Mouse (Mus musculus) hindbrain, embryonic 12.5 days (tissue): ENCODE data around the gene Ccdc65. TPM values are rescaled to one million over a fixed set of nuclear protein-coding genes. Genes with fewer than 3 reads are reported as not detected.

Experiments
- ATAC-seq: fragments of 200-750 bp; cut with Nextera tagmentation; 2 replicates; pipeline ENCODE4 v1.8.0; 2017; ENCODE audit warnings: moderate TSS enrichment; ENCODE audit not compliant: low FRiP score
- H3K27ac ChIP-seq: fragments of 300-500 bp; sonication (generic); 2 replicates; pipeline ENCODE4 v1.5.1; 2016; ENCODE audit warnings: mild to moderate bottlenecking
- H3K27me3 ChIP-seq: fragments of 300-500 bp; sonication (generic); 2 replicates; pipeline ENCODE4 v1.6.1; 2016; ENCODE audit warnings: mild to moderate bottlenecking
- H3K36me3 ChIP-seq: fragments of 300-500 bp; sonication (generic); 2 replicates; pipeline ENCODE4 v1.6.1; 2016; ENCODE audit warnings: mild to moderate bottlenecking
- H3K4me1 ChIP-seq: fragments of 300-500 bp; sonication (generic); 2 replicates; pipeline ENCODE4 v1.6.1; 2016
- H3K4me2 ChIP-seq: fragments of 300-500 bp; sonication (generic); replicated peaks from 2 replicates; pipeline ENCODE4 v1.6.1; 2016; ENCODE audit warnings: mild to moderate bottlenecking
- H3K4me3 ChIP-seq: fragments of 300-500 bp; sonication (generic); 2 replicates; pipeline ENCODE4 v1.5.1; 2016; ENCODE audit warnings: mild to moderate bottlenecking
- H3K9ac ChIP-seq: fragments of 300-500 bp; sonication (generic); 2 replicates; pipeline ENCODE4 v1.6.1; 2016; ENCODE audit warnings: mild to moderate bottlenecking, moderate library complexity
- H3K9me3 ChIP-seq: fragments of 300-500 bp; sonication (generic); replicated peaks from 2 replicates; pipeline ENCODE4 v1.6.1; 2016; ENCODE audit warnings: mild to moderate bottlenecking
- WGBS: fragments of 180-500 bp; shearing (Covaris S2); methylation state at CpG from one replicate; pipeline ENCODE4 v1.1.7; 2016; 5-methylcytosine and 5-hydroxymethylcytosine counted together
- polyA plus RNA-seq: library from polyadenylated mRNA; unstranded; fragments of >200 nt; fragmentation: Nextera tagmentation; extraction: Ambion mirVana; gene quantifications from 2 replicates; pipeline ENCODE4 v1.2.1, GENCODE M21; 2016

The Ccdc65 gene
- polyA plus RNA-seq, 1 experiment from 2014 or later, result 3.1 TPM

DNA sequence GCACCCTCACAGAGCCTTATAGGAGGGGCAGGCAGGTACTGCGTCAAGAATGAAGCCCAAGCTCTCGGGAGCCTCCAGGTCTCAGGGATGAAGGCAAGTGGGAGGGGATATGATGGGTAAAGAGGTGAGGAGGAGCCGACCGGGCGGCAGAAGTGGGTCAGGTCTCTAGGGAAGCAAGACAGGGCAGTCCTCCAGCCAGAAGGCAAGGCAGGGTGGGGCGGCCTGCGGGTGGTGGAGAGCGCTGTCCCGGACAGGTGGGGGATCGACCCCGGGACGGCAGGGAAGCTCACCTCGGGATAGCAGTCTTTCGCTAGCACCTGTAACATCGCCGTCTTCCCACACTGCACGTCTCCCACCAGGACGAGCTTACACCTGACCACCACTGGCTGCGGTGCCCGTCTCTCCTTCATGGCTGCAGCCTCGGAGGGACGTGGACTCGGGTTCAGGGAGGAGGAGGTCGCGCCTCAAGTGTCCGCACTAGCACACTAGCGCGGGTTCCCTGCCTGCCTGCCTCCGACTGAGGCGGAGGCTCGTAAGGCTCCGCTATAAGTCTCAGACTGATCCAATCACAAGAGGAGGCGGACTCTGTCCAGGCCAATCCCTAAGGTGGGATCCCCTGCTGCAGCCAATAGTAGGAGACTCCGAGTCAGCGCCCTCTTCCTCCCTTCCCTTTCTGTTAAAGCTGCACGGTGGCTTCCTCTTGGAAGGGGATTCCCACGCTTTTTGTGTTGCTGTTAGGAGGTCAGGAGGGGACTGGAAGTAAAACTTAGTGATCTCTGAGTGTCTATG lies 30.9 kb upstream of the Ccdc65 start, which contains the start of gene Rnd1:
Rnd1 (minus strand) TSS at position 522 of the 789 bp plus-strand sequence.
- peak; percentile 94 for ATAC-seq
- H3K4me3 ChIP-seq, result peak within 1 kb of the TSS; percentile 51
- no peak within 1 kb of the TSS for H3K27ac ChIP-seq
- H3K27me3 ChIP-seq, result peaks cover 43% of the 10 kb centered on the region
- 0 out of 2 replicates have a peak, but pooled peaks cover 4% of the 10 kb centered on the region for H3K36me3 ChIP-seq
- 2% methylated on average over 37 of the region's 37 CpGs for WGBS
- H3K9me3 ChIP-seq, result no peaks in the 10 kb centered on the region
- H3K4me2 ChIP-seq, result peak within 1 kb of the TSS; percentile 85
- peaks cover 45% of the 10 kb centered on the region for H3K4me1 ChIP-seq
- H3K9ac ChIP-seq, result peak within 1 kb of the TSS; percentile 68

DNA sequence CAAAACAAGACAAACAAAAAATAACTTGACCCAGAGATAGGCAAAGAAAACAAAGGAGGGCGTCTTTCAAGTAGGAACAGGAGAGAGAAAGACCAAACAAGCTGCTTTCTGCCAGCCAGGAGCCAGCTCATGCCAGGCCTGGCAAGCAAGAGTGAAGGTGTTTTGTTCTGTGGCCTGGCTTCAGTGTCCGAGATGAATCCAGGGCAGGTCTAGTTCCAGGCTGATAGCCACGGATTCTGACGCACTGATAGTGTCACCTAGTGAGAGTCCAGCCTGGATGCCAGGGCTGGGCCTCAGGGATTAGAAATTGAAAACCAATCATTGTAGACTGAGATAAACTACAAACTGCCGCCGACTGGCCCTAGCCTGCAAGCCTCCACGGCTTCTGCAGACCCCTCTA lies 30.0 kb upstream of the Ccdc65 start:
- WGBS, result 72% methylated on average over 7 of the region's 7 CpGs

DNA sequence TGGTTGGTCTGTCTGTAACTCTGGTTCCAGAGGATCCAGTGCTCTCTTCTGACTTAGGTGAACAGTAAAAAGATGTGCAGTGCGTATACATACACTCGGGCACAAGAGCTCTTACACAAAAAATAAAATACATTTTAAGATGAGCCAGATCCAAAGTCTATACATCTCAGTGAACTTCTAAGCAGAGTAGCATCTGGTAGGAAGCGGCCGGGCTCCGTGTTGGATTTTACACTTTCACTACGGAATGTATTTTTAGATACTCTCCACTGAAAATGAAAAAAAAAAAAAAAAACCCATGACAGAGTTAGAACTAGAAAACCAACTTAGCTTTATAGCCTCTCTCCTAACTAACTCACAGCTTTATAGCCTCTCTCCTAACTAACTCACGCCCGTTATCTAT lies 27.3 kb upstream of the Ccdc65 start:
- H3K4me2 ChIP-seq, result no peak overlapping the region
- H3K9ac ChIP-seq, result no peak overlapping the region
- no peak overlapping the region for H3K27ac ChIP-seq
- H3K9me3 ChIP-seq, result no peaks in the 10 kb centered on the region
- peaks cover 25% of the 10 kb centered on the region for H3K27me3 ChIP-seq
- no peak for ATAC-seq
- H3K36me3 ChIP-seq, result no peaks in the 10 kb centered on the region
- peaks cover 21% of the 10 kb centered on the region for H3K4me1 ChIP-seq
- 92% methylated on average over 8 of the region's 8 CpGs for WGBS
- no peak overlapping the region for H3K4me3 ChIP-seq

More for the DNA sequence above, 30.0 kb upstream of the Ccdc65 start:
- Histone ChIP-seq H3K9me3 (no peaks in the 10 kb centered on the region), H3K27me3 (peaks cover 39% of the 10 kb centered on the region), H3K4me2 (peak overlapping the region; percentile 85), H3K4me1 (peaks cover 44% of the 10 kb centered on the region), H3K36me3 (no peaks in the 10 kb centered on the region), H3K4me3 (no peak overlapping the region), H3K27ac (no peak overlapping the region), H3K9ac (no peak overlapping the region)
- ATAC-seq, result no peak

DNA sequence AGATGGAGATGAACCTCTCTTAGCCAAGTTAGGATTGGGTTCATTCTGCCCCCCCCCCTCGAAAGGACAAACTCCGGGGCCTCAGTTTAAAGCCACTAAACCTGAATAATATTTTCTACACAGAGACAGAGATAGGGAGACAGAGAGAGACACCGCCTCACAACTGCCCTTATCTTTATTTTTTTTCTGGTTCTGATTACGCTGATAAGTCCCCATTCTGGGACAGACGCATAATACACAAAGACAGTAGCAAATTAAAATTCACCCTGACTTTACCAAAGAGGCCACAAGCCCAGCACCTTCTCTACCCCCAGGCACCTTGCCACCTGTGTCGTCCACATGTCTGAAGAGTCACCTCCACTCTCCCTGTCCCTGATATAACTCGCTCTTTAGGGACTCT lies 26.4 kb upstream of the Ccdc65 start:
- ATAC-seq, result no peak
- no peak overlapping the region for H3K4me3 ChIP-seq
- no peaks in the 10 kb centered on the region for H3K9me3 ChIP-seq
- 88% methylated on average over 7 of the region's 7 CpGs for WGBS
- no peak overlapping the region for H3K27ac ChIP-seq
- peaks cover 12% of the 10 kb centered on the region for H3K4me1 ChIP-seq
- H3K27me3 ChIP-seq, result peaks cover 16% of the 10 kb centered on the region
- H3K9ac ChIP-seq, result no peak overlapping the region
- H3K36me3 ChIP-seq, result no peaks in the 10 kb centered on the region
- H3K4me2 ChIP-seq, result no peak overlapping the region

DNA sequence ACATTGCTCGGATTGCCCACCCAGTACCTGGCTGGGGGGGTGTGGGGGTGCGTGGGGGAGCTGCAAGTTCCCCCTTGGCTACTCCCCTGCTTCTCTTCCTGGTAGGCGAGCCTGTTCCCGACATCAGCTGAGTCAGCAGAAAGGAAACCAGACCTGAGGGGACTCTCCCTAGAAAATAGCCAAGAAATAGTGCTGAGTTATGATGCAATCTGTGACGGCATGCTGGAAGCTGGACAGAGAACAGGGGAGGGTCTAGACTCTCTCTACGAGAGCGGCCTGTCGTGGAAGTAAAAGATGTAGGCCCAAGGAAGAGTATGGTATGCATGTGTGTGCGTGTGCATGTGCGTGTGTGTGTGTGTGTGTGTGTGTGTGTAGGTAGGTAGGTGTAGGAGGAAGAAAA lies 24.8 kb upstream of the Ccdc65 start:
- no peak overlapping the region for H3K9ac ChIP-seq
- no peak for ATAC-seq
- H3K9me3 ChIP-seq, result no peaks in the 10 kb centered on the region
- H3K27ac ChIP-seq, result no peak overlapping the region
- 78% methylated on average over 10 of the region's 10 CpGs for WGBS
- H3K27me3 ChIP-seq, result peaks cover 11% of the 10 kb centered on the region
- H3K36me3 ChIP-seq, result no peaks in the 10 kb centered on the region
- H3K4me1 ChIP-seq, result no peaks in the 10 kb centered on the region
- H3K4me2 ChIP-seq, result no peak overlapping the region
- no peak overlapping the region for H3K4me3 ChIP-seq

DNA sequence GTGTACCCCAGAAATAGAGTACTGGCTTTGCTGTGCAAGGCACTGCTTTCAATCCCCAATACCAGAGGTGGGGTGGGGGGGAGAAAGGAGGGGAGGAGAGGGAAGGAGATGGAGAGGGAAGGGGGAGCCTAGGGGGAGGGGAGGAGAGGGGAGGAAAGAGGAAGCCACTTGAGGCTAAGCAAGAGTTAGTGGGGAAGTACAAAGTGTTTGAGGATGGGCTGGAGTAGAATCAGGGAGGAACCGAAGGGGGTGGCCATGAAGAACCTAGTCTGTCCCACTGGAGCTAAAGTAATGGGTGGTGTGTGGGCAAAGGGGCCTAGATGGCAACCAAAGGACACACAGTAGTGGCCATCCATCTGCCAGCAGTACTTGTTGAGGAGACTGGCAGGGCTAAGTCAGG lies 24.3 kb upstream of the Ccdc65 start:
- WGBS, result 94% methylated on average over 1 of the region's 1 CpGs
- H3K9me3 ChIP-seq, result no peaks in the 10 kb centered on the region

DNA sequence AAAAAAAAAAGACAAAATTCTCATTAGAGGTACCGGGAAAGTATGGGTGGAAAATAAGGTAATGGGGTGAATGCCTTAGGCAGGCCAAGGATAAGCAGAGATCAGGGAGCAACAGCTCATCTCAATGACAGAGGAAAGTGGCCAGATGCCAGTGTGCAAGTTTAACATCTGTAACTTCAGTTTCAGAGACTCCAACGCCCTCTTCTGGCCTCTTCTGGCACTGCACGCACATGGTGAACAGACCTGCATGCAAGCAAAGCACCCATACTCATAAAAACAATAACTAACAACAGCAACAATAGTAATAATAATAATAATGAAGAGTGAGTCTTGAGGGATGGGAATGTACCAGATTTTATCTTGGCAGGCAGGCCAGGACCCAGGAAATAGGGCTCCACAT lies 22.1 kb upstream of the Ccdc65 start:
- H3K36me3 ChIP-seq, result no peaks in the 10 kb centered on the region
- H3K27ac ChIP-seq, result no peak overlapping the region
- no peak overlapping the region for H3K9ac ChIP-seq
- no peaks in the 10 kb centered on the region for H3K9me3 ChIP-seq
- 70% methylated on average over 3 of the region's 3 CpGs for WGBS
- H3K4me2 ChIP-seq, result no peak overlapping the region
- no peak for ATAC-seq
- peaks cover 5% of the 10 kb centered on the region for H3K4me1 ChIP-seq
- no peak overlapping the region for H3K4me3 ChIP-seq
- peaks cover 4% of the 10 kb centered on the region; the same call in 1 of the 2 replicates for H3K27me3 ChIP-seq

More for the DNA sequence above, 24.3 kb upstream of the Ccdc65 start:
- ATAC-seq, result no peak
- Histone ChIP-seq H3K9ac (no peak overlapping the region), H3K36me3 (no peaks in the 10 kb centered on the region), H3K4me3 (no peak overlapping the region), H3K4me1 (no peaks in the 10 kb centered on the region), H3K27me3 (peaks cover 11% of the 10 kb centered on the region), H3K4me2 (no peak overlapping the region), H3K27ac (no peak overlapping the region)

DNA sequence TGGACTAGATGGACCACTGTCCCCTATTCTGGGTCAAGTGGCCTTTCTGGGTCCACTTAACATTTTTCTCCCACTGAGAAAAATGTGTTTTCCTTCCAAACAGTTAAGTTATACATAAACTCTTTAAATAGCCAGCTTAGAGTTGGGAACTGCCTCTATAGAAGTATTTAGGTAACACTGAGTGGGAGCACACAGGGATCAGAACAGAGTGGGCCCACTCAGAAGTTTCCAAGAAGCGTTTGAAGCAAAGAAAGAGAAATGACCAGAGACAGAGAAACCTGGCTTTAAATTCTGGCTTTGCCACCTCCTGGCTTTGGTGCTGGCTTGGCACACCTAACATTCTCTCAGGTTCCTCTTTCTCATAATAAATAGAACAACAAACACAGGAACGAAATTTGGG lies 18.3 kb upstream of the Ccdc65 start:
- WGBS, result 90% methylated on average over 2 of the region's 2 CpGs
- no peaks in the 10 kb centered on the region for H3K9me3 ChIP-seq
- H3K4me3 ChIP-seq, result no peak overlapping the region
- no peak overlapping the region for H3K9ac ChIP-seq
- H3K27me3 ChIP-seq, result no peaks in the 10 kb centered on the region; the same call in 1 of the 2 replicates
- no peak overlapping the region for H3K4me2 ChIP-seq
- no peak overlapping the region for H3K27ac ChIP-seq
- H3K36me3 ChIP-seq, result no peaks in the 10 kb centered on the region
- no peak for ATAC-seq
- H3K4me1 ChIP-seq, result peaks cover 22% of the 10 kb centered on the region

DNA sequence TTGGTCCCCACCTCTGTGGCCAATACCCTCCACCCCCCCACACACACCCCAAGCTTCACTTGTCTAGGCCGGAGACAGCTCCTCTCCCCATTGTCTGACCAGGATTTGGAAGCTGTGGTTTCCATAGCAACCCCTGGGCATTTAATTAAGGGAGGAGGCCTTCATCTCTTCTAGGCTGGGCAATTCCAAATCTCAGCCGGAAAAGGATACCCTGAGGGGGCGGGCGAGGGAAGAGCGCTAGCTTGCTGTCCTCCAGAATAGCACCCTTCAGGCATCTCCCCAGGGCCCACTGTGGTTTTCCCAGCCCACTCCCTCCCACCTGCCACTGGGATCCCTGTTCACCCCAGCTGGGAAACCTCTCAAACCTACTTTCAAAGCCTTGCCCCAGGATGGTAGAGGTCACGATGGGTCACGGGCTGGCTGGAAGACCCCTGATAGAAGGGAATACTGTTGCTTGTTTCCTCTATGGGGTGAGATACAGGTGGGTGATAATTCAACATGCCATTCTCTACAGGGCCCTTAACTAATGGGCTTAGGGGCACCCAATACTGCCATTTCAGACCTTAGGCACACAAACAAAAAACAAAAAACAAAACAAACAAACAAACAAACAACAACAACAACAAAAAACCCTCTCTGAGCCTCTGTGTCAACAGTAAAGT lies 16.4 kb upstream of the Ccdc65 start:
- Histone ChIP-seq H3K36me3 (no peaks in the 10 kb centered on the region), H3K4me2 (peak overlapping the region; percentile 25), H3K4me3 (no peak overlapping the region), H3K27ac (peak overlapping the region; percentile 48; the same call in 1 of the 2 replicates), H3K27me3 (no peaks in the 10 kb centered on the region), H3K9ac (no peak overlapping the region), H3K4me1 (peaks cover 22% of the 10 kb centered on the region), H3K9me3 (no peaks in the 10 kb centered on the region)
- WGBS, result 17% methylated on average over 7 of the region's 7 CpGs
- peak; percentile 71 for ATAC-seq

DNA sequence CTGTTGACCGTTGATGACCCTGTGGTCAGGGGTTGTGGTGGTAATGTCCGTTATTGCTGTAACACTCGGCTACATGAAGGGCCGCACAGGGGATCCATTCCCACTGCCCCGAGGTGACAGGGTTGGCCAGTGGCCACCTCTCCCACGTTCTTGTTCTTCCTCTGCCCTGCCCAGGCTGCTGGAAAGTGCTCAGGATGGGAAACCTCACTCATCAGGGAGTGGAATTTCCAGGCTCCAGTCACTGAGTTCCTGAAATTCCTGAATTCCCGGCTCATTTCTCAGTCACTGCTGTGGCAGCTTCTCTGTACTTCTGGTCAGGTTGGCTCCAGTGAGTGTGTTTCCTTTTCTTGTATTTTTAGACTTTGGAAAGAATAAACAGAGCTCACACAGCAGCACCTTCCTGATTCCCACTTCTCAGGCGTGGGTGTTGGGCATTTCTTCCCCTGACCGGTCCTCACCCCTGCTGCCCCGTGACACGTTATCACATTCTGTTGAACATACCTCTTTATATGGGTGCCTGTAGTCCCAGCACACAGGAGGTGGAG lies 15.8 kb upstream of the Ccdc65 start:
- Histone ChIP-seq H3K27me3 (no peaks in the 10 kb centered on the region), H3K36me3 (no peaks in the 10 kb centered on the region), H3K4me3 (no peak overlapping the region), H3K4me2 (no peak overlapping the region), H3K9ac (no peak overlapping the region), H3K9me3 (no peaks in the 10 kb centered on the region), H3K4me1 (peaks cover 22% of the 10 kb centered on the region), H3K27ac (peak overlapping the region; percentile 48; the same call in 1 of the 2 replicates)
- no peak for ATAC-seq
- WGBS, result 45% methylated on average over 11 of the region's 11 CpGs

DNA sequence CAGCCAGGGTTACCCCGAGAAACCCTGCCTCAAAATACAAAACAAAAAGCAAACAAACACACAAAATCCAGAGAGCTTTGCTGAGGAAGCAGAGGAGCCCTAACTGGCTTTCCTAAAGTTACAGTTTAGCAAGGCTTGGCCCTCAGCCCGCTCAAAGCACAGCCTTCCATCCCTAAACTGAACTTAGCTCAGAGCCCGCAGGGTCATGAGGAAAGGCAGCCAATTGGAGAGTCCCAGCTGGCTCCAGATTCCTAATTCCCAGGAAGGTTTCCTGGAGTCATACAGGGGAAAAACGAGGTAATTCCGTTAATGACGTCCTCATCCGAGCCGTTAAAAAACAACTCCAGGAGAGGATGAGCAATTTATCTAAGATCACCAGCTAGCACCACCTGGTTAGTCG lies 12.3 kb upstream of the Ccdc65 start:
- H3K27ac ChIP-seq, result no peak overlapping the region
- H3K9me3 ChIP-seq, result no peaks in the 10 kb centered on the region
- no peaks in the 10 kb centered on the region for H3K36me3 ChIP-seq
- no peak overlapping the region for H3K4me2 ChIP-seq
- H3K4me3 ChIP-seq, result no peak overlapping the region
- ATAC-seq, result no peak
- H3K4me1 ChIP-seq, result peaks cover 26% of the 10 kb centered on the region
- no peak overlapping the region for H3K9ac ChIP-seq
- H3K27me3 ChIP-seq, result peaks cover 14% of the 10 kb centered on the region
- 60% methylated on average over 9 of the region's 9 CpGs for WGBS

DNA sequence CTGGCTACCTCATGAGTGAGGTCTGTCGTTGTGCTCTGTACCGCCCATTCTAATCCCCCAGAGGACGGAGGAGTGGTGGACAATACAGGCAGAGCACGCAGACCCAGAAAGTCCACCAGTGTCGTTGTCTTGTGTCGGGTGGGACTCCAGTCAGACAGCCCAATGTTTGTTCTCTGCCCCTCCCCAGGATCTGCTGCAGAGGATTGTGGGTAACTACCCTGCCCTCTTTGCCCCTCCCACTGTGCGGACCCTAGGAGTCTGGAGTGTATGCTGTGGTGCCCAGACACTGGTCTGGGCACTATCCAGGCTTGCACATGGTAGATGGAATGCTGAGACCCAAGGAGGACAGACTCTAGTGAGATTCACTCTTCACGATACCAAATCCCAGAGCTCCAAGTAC lies 11.8 kb upstream of the Ccdc65 start:
- no peak overlapping the region for H3K27ac ChIP-seq
- WGBS, result 62% methylated on average over 8 of the region's 8 CpGs
- no peak overlapping the region for H3K4me3 ChIP-seq
- peaks cover 21% of the 10 kb centered on the region for H3K4me1 ChIP-seq
- H3K9me3 ChIP-seq, result no peaks in the 10 kb centered on the region
- no peaks in the 10 kb centered on the region for H3K36me3 ChIP-seq
- peaks cover 19% of the 10 kb centered on the region for H3K27me3 ChIP-seq
- H3K4me2 ChIP-seq, result no peak overlapping the region
- H3K9ac ChIP-seq, result no peak overlapping the region
- no peak for ATAC-seq
